Mouse (Mus musculus) ES-E14 (cell line): ENCODE results near the gene Arl13a. TPM values are rescaled to one million over a fixed set of nuclear protein-coding genes. Genes with fewer than 3 reads are reported as not detected.

Experiments used
- DNase-seq: peaks from one replicate; pipeline ENCODE4 v3.0.0-alpha.2; 2013; ENCODE audit warnings: low read depth, low spot score
- H3K27ac ChIP-seq: 2 replicates; pipeline ENCODE4 v1.5.1; 2012; ENCODE audit warnings: low read depth, mild to moderate bottlenecking, low read length, moderate library complexity, mixed read lengths; ENCODE audit not compliant: poor library complexity, insufficient read depth, severe bottlenecking
- H3K36me3 ChIP-seq: 2 replicates; pipeline ENCODE4 v1.6.1; 2012; ENCODE audit warnings: mild to moderate bottlenecking, low read length, moderate library complexity, mixed read lengths; ENCODE audit not compliant: control insufficient read depth, poor library complexity, insufficient read depth, severe bottlenecking
- H3K4me1 ChIP-seq, 2 experiments: fragments of 150-350 bp in 1 of 2; sonication (generic) in 1 of 2; 2 replicates each; pipeline ENCODE4 v1.6.1; 2012; ENCODE audit warnings: low read length in 2 of 2, mild to moderate bottlenecking in 1 of 2, mixed read lengths in 1 of 2; ENCODE audit not compliant: control insufficient read depth in 2 of 2, insufficient read depth in 2 of 2, poor library complexity in 1 of 2
- H3K4me3 ChIP-seq, 2 experiments: fragments of 150-350 bp in 1 of 2; sonication (generic) in 1 of 2; 2 replicates each; pipeline ENCODE4 v1.5.1; 2012; ENCODE audit warnings: low read length in 2 of 2, low read depth in 1 of 2, mild to moderate bottlenecking in 1 of 2, mixed read lengths in 1 of 2; ENCODE audit not compliant: insufficient read depth in 1 of 2, poor library complexity in 1 of 2, severe bottlenecking in 1 of 2
- H3K9ac ChIP-seq: 2 replicates; pipeline ENCODE4 v1.6.1; 2012; ENCODE audit warnings: low read depth, mild to moderate bottlenecking, low read length, mixed read lengths; ENCODE audit not compliant: poor library complexity, insufficient read depth, severe bottlenecking
- H3K9me3 ChIP-seq: fragments of 150-350 bp; sonication (generic); 2 replicates; pipeline ENCODE4 v1.6.1; 2012; ENCODE audit warnings: low read depth, mild to moderate bottlenecking, low read length; ENCODE audit not compliant: control insufficient read depth, insufficient read depth
- CHD2 ChIP-seq: IDR thresholded peaks from 2 replicates; pipeline ENCODE4 v1.6.1; 2014; ENCODE audit warnings: mild to moderate bottlenecking, low read depth, low read length, inconsistent platforms
- HCFC1 ChIP-seq: IDR thresholded peaks from 2 replicates; pipeline ENCODE4 v1.6.1; 2012; ENCODE audit warnings: low read length, inconsistent platforms, borderline replicate concordance; ENCODE audit not compliant: insufficient read depth
- MAFK ChIP-seq: IDR thresholded peaks from 2 replicates; pipeline ENCODE4 v1.6.1; 2014; ENCODE audit warnings: mild to moderate bottlenecking, low read depth, low read length, inconsistent platforms; ENCODE audit not compliant: insufficient read depth
- ZC3H11A ChIP-seq: IDR thresholded peaks from 2 replicates; pipeline ENCODE4 v1.6.1; 2012; ENCODE audit warnings: low read depth, mild to moderate bottlenecking, inconsistent platforms, low read length, borderline replicate concordance
- ZNF384 ChIP-seq: IDR thresholded peaks from 2 replicates; pipeline ENCODE4 v1.6.1; 2012; ENCODE audit warnings: low read depth, low read length, inconsistent platforms
- in situ Hi-C, 2 experiments: fragments of 600-800 bp; cut with MboI; formaldehyde crosslinking; loops; one replicate each; pipeline ENCODE4 v1.15.1; 2025; ENCODE audit warnings: low sequenced_read_pairs in 2 of 2, inconsistent platforms in 1 of 2; ENCODE audit not compliant: unreplicated experiment in 2 of 2
- total RNA-seq: library from RNA; depleted of rRNA; stranded (reverse); fragments of 300-350 nt; gene quantifications from 2 replicates; pipeline ENCODE4 v1.2.3, GENCODE M21; 2012; rRNA removed

Arl13a gene
- total RNA-seq, 1 experiment, result not detected

DNA sequence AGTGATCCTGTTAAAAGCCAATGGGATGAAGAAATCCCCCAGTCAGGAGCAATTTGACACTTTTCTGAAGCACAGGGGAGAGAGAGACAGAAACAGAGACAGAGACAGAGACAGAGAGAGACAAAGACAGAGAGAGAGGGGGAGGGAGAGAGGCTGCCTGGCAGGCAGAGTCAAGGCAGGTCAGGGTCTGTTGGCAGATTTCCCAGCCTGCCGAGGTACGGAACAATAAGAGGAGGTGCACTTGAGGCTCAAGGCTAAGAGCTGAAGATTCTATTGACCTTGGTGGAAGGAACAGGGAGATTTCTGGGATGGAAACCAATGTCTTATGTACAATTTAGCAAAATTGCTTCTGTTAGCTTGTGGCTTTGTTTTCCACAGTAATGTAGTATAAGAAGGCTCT, 60.9 kb downstream of the Arl13a start:
- no peak overlapping the region for H3K4me3 ChIP-seq
- no peak for TF ChIP-seq MAFK
- no peak for TF ChIP-seq HCFC1
- no peak for TF ChIP-seq ZC3H11A
- TF ChIP-seq ZNF384, result no peak
- no peak for TF ChIP-seq CHD2
- H3K27ac ChIP-seq, result no peak overlapping the region
- no peaks in the 10 kb centered on the region for H3K36me3 ChIP-seq
- H3K9me3 ChIP-seq, result no peaks in the 10 kb centered on the region
- in situ Hi-C loops, result no loop called here
- DNase-seq, result no peak
- H3K9ac ChIP-seq, result no peak overlapping the region
- no peaks in the 10 kb centered on the region for H3K4me1 ChIP-seq

Other genes starting within 250 kb of the Arl13a start
- 0.54 and 0.58 TPM in 2 replicates for gene Sytl4, start 205.7 kb upstream of the Arl13a start, total RNA-seq
- gene Cstf2, start 128.3 kb upstream of the Arl13a start, total RNA-seq, result 57.2 and 69.6 TPM in 2 replicates
- 0.37 and 0.54 TPM in 2 replicates for gene Xkrx, start 25.4 kb upstream of the Arl13a start, total RNA-seq
- gene Nox1, start 34.5 kb downstream of the Arl13a start, total RNA-seq, result 0.11 and 0.18 TPM in 2 replicates
- 2.0 and 2.9 TPM in 2 replicates for gene Trmt2b, start 89.5 kb downstream of the Arl13a start, total RNA-seq
- 1.5 and 1.9 TPM in 2 replicates for gene Tmem35a, start 107.7 kb downstream of the Arl13a start, total RNA-seq
- gene Cenpi, start 120.6 kb downstream of the Arl13a start, total RNA-seq, result 16.0 and 18.8 TPM in 2 replicates
- gene Drp2, start 217.1 kb downstream of the Arl13a start, total RNA-seq, result 1.2 and 1.4 TPM in 2 replicates